Mouse (Mus musculus): ENCODE results near the gene Slc5a5. TPM values are rescaled to one million over a fixed set of nuclear protein-coding genes. Genes with fewer than 3 reads are reported as not detected.

The Slc5a5 gene
- polyA plus RNA-seq, 1 experiment from 2014 or later = 0.71 TPM

GRCm38 (mm10) chr8:70833018-70833482 lies 59.5 kb downstream of the Slc5a5 start:
- Histone ChIP-seq H3K4me1 (replicated peaks; ENCODE audit: control insufficient read depth, insufficient read depth, low read length) (no peaks in the 10 kb centered on the region), H3K27ac (ENCODE audit: low read depth, low read length) (no peak overlapping the region), H3K4me2 (replicated peaks; ENCODE audit: low read depth, low read length) (no peak overlapping the region), H3K27me3 (ENCODE audit: control insufficient read depth, insufficient read depth, low read length) (no peaks in the 10 kb centered on the region), H3K36me3 (ENCODE audit: control insufficient read depth, insufficient read depth, low read length) (no peaks in the 10 kb centered on the region), H3K9me3 (ENCODE audit: control insufficient read depth, low read length) (no peaks in the 10 kb centered on the region), H3K4me3 (ENCODE audit: low read depth, low read length) (no peak overlapping the region), H3K9ac (ENCODE audit: low read depth, low read length) (no peak overlapping the region)
- DNase-seq (ENCODE audit: low spot score) = peak; percentile 18
- no peak for ATAC-seq (ENCODE audit: low FRiP score)
- 56% methylated on average over 9 of the region's 9 CpGs for WGBS

MicroRNAs encoded within 50 kb of the gene (microRNA counts, 519-probe panel; counts per million panel counts)
- not detected for microRNA mmu-miR-1969

Other genes starting within 250 kb of the Slc5a5 start
- 170 TPM in 2 replicates for gene Pgpep1, start 232.4 kb downstream of the Slc5a5 start, polyA plus RNA-seq (2014; fragmentation: Nextera tagmentation; extraction: Ambion mirVana)
- gene Lsm4, start 219.5 kb downstream of the Slc5a5 start, polyA plus RNA-seq (2014; fragmentation: Nextera tagmentation; extraction: Ambion mirVana) = 282 and 299 TPM in 2 replicates
- gene Jund, start 193.8 kb downstream of the Slc5a5 start, polyA plus RNA-seq (2014; fragmentation: Nextera tagmentation; extraction: Ambion mirVana) = 126 and 137 TPM in 2 replicates
- gene Iqcn, start 189.3 kb downstream of the Slc5a5 start, polyA plus RNA-seq (2014; fragmentation: Nextera tagmentation; extraction: Ambion mirVana) = 0.03 and 0.14 TPM in 2 replicates
- not detected in 2 replicates for gene Gm3336, start 174.2 kb downstream of the Slc5a5 start, polyA plus RNA-seq (2014; fragmentation: Nextera tagmentation; extraction: Ambion mirVana)
- 0.09 TPM in 1 of 2 replicates, not detected in the other for gene Pde4c, start 169.0 kb downstream of the Slc5a5 start, polyA plus RNA-seq (2014; fragmentation: Nextera tagmentation; extraction: Ambion mirVana)
- gene Rab3a, start 138.1 kb downstream of the Slc5a5 start, polyA plus RNA-seq (2014; fragmentation: Nextera tagmentation; extraction: Ambion mirVana) = 91.5 and 94.3 TPM in 2 replicates
- gene Mpv17l2, start 131.8 kb downstream of the Slc5a5 start, polyA plus RNA-seq (2014; fragmentation: Nextera tagmentation; extraction: Ambion mirVana) = 38.7 and 40.6 TPM in 2 replicates
- gene Pik3r2, start 116.0 kb downstream of the Slc5a5 start, polyA plus RNA-seq (2014; fragmentation: Nextera tagmentation; extraction: Ambion mirVana) = 31.5 and 36.5 TPM in 2 replicates
- gene Mast3, start 87.7 kb downstream of the Slc5a5 start, polyA plus RNA-seq (2014; fragmentation: Nextera tagmentation; extraction: Ambion mirVana) = 11.2 and 12.3 TPM in 2 replicates
- gene Il12rb1, start 84.3 kb downstream of the Slc5a5 start, polyA plus RNA-seq (2014; fragmentation: Nextera tagmentation; extraction: Ambion mirVana) = 0.08 TPM in 1 of 2 replicates, not detected in the other
- 9.9 and 10.3 TPM in 2 replicates for gene Arrdc2, start 53.0 kb downstream of the Slc5a5 start, polyA plus RNA-seq (2014; fragmentation: Nextera tagmentation; extraction: Ambion mirVana)
- 10.7 and 12.2 TPM in 2 replicates for gene Kcnn1, start 29.5 kb downstream of the Slc5a5 start, polyA plus RNA-seq (2014; fragmentation: Nextera tagmentation; extraction: Ambion mirVana)
- 162 and 173 TPM in 2 replicates for gene Ccdc124, start 18.8 kb downstream of the Slc5a5 start, polyA plus RNA-seq (2014; fragmentation: Nextera tagmentation; extraction: Ambion mirVana)
- gene Rpl18a, start 4.7 kb upstream of the Slc5a5 start, polyA plus RNA-seq (2014; fragmentation: Nextera tagmentation; extraction: Ambion mirVana) = 3,048 and 3,182 TPM in 2 replicates
- 32.3 and 34.3 TPM in 2 replicates for gene Map1s, start 13.2 kb upstream of the Slc5a5 start, polyA plus RNA-seq (2014; fragmentation: Nextera tagmentation; extraction: Ambion mirVana)